Mouse (Mus musculus) embryonic facial prominence, embryonic 14.5 days (tissue): ENCODE data around the gene Cyp3a41b. TPM values are rescaled to one million over a fixed set of nuclear protein-coding genes. Genes with fewer than 3 reads are reported as not detected.
"Not testable (repeated sequence)": the region's sequence is repeated elsewhere in the genome, so short reads cannot be mapped to it uniquely, and the experiment has no call there.

Experiments used
- ATAC-seq: fragments of 200-750 bp; cut with Nextera tagmentation; 2 replicates; pipeline ENCODE4 v1.8.0; 2017; ENCODE audit warnings: low read depth, moderate number of reproducible peaks, moderate TSS enrichment
- DNase-seq: peaks from one replicate; pipeline ENCODE4 v3.0.0-alpha.2; 2015; ENCODE audit warnings: low spot score
- H3K27ac ChIP-seq: fragments of 300-500 bp; sonication (generic); replicated peaks from 2 replicates; pipeline ENCODE4 v1.5.1; 2014; ENCODE audit warnings: low read depth, mild to moderate bottlenecking, low read length, moderate library complexity
- H3K27me3 ChIP-seq: fragments of 300-500 bp; sonication (generic); replicated peaks from 2 replicates; pipeline ENCODE4 v1.6.1; 2014; ENCODE audit warnings: low read length; ENCODE audit not compliant: control insufficient read depth, insufficient read depth
- H3K36me3 ChIP-seq: fragments of 300-500 bp; sonication (generic); 2 replicates; pipeline ENCODE4 v1.6.1; 2014; ENCODE audit warnings: low read length, mixed read lengths; ENCODE audit not compliant: control insufficient read depth, insufficient read depth
- H3K4me1 ChIP-seq: fragments of 300-500 bp; sonication (generic); 2 replicates; pipeline ENCODE4 v1.6.1; 2014; ENCODE audit warnings: antibody characterized with exemption, low read length; ENCODE audit not compliant: control insufficient read depth, insufficient read depth
- H3K4me2 ChIP-seq: fragments of 300-500 bp; sonication (generic); 2 replicates; pipeline ENCODE4 v1.6.1; 2014; ENCODE audit warnings: low read depth, mild to moderate bottlenecking, low read length, moderate library complexity, mixed read lengths
- H3K4me3 ChIP-seq: fragments of 300-500 bp; sonication (generic); 2 replicates; pipeline ENCODE4 v1.5.1; 2014; ENCODE audit warnings: low read depth, mild to moderate bottlenecking, low read length
- H3K9ac ChIP-seq: fragments of 300-500 bp; sonication (generic); 2 replicates; pipeline ENCODE4 v1.6.1; 2014; ENCODE audit warnings: low read depth, mild to moderate bottlenecking, low read length, moderate library complexity, mixed read lengths
- H3K9me3 ChIP-seq: fragments of 300-500 bp; sonication (generic); 2 replicates; pipeline ENCODE4 v1.6.1; 2016; ENCODE audit warnings: low read length; ENCODE audit not compliant: control insufficient read depth
- WGBS: fragments of 180-500 bp; shearing (Covaris S2); extraction: QIAGEN DNeasy Blood & Tissue Kit; methylation state at CpG from one replicate; pipeline ENCODE4 v1.1.7; 2014; 5-methylcytosine and 5-hydroxymethylcytosine counted together
- polyA plus RNA-seq: library from polyadenylated mRNA; unstranded; fragments of >200 nt; fragmentation: Nextera tagmentation; extraction: Ambion mirVana; gene quantifications from 2 replicates; pipeline ENCODE4 v1.2.1, GENCODE M21; 2014

Cyp3a41b gene
- not detected in 2 replicates for polyA plus RNA-seq

DNA sequence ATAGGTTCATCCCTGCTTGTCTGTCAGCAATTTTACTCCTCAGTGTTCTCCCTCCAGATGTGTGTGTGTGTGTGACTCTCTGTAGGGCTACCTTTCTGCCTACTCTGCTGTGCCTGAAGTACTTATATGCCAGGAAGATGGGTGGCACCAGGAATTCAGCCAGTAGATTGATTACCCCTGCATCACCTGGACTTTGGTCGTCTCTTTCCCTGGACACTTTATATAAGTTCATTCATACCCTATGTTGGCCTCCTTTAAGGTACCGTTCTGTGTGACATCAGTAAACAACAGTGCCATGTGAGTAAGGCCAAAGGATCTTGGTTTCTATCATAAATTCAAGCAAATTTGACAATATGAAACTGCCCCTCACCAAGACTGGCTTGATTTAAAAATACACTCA lies at the start of gene Cyp3a41b:
Cyp3a41b (minus strand) TSS at position 101 of the 400 bp plus-strand sequence.
- not testable (repeated sequence) for H3K4me3 ChIP-seq, ATAC-seq, DNase-seq, H3K27me3 ChIP-seq, H3K36me3 ChIP-seq, H3K9ac ChIP-seq, H3K9me3 ChIP-seq, H3K4me2 ChIP-seq, H3K27ac ChIP-seq, H3K4me1 ChIP-seq
- 70% methylated on average over 1 of the region's 2 CpGs for WGBS

- peaks cover 52% of the 10 kb centered on the region for H3K9me3 ChIP-seq
- H3K27me3 ChIP-seq = not testable (repeated sequence)
Observed at GRCm38 (mm10) chr5:145632286-145632685, 47.8 kb upstream of the Cyp3a41b start.

GRCm38 (mm10) chr5:145604891-145605290 lies 20.4 kb upstream of the Cyp3a41b start:
- not testable (repeated sequence) for H3K9ac ChIP-seq, H3K4me3 ChIP-seq, DNase-seq, H3K4me1 ChIP-seq, ATAC-seq, H3K4me2 ChIP-seq, H3K27ac ChIP-seq, H3K27me3 ChIP-seq, H3K36me3 ChIP-seq
- WGBS = 56% methylated on average over 1 of the region's 1 CpGs
- H3K9me3 ChIP-seq = peaks cover 13% of the 10 kb centered on the region; the same call in 1 of the 2 replicates

More at GRCm38 (mm10) chr5:145632286-145632685, 47.8 kb upstream of the Cyp3a41b start:
- not testable (repeated sequence) for H3K4me2 ChIP-seq, H3K9ac ChIP-seq, DNase-seq, H3K27ac ChIP-seq, H3K4me1 ChIP-seq, ATAC-seq, H3K36me3 ChIP-seq, H3K4me3 ChIP-seq
- WGBS = 90% methylated on average over 1 of the region's 1 CpGs

- ATAC-seq, H3K4me1 ChIP-seq, DNase-seq, H3K4me3 ChIP-seq, H3K9ac ChIP-seq, H3K36me3 ChIP-seq, H3K4me2 ChIP-seq, H3K27me3 ChIP-seq, H3K27ac ChIP-seq: not testable (repeated sequence)
- 78% methylated on average over 5 of the region's 5 CpGs for WGBS
- H3K9me3 ChIP-seq = peaks cover 10% of the 10 kb centered on the region; the same call in 1 of the 2 replicates
Observed at GRCm38 (mm10) chr5:145597851-145598250, 13.3 kb upstream of the Cyp3a41b start.

- H3K4me3 ChIP-seq, H3K9me3 ChIP-seq, ATAC-seq, H3K4me1 ChIP-seq, H3K4me2 ChIP-seq, H3K36me3 ChIP-seq, DNase-seq, H3K27ac ChIP-seq, H3K27me3 ChIP-seq, H3K9ac ChIP-seq: not testable (repeated sequence)
- 50% methylated on average over 1 of the region's 1 CpGs for WGBS
Observed at GRCm38 (mm10) chr5:145577321-145577720, 7.2 kb downstream of the Cyp3a41b start.

- not testable (repeated sequence) for ATAC-seq, H3K36me3 ChIP-seq, H3K9me3 ChIP-seq, H3K27me3 ChIP-seq, H3K9ac ChIP-seq, DNase-seq, H3K4me2 ChIP-seq, H3K27ac ChIP-seq, H3K4me1 ChIP-seq, H3K4me3 ChIP-seq
- WGBS = 90% methylated on average over 4 of the region's 4 CpGs
Observed at GRCm38 (mm10) chr5:145575660-145576059, 8.9 kb downstream of the Cyp3a41b start.

DNA sequence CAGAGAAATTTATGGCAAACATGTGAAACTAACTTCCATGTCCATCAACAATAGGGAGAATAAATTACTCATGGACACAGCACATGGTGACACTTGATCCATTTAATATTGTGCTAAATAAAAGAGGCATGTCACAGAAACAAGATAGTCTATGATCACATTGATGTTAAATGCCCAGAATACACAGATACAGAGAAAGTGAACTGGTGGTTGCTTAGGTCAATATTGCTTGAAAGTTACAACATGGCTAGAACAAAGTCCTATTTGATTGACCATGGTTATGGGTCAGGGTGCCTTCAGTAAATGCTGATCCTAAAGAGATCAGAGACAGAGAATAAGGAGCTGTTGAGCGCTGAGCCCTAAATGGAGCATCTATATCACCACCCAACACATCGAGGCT lies 12.6 kb downstream of the Cyp3a41b start:
- H3K4me3 ChIP-seq, ATAC-seq, H3K27me3 ChIP-seq, H3K4me2 ChIP-seq, H3K27ac ChIP-seq, H3K36me3 ChIP-seq, H3K9ac ChIP-seq, H3K4me1 ChIP-seq, DNase-seq, H3K9me3 ChIP-seq: not testable (repeated sequence)
- 80% methylated on average over 2 of the region's 2 CpGs for WGBS

Other genes with a start within 250 kb of the Cyp3a41b start
- not detected in 2 replicates for gene Cyp3a57, start 239.5 kb downstream of the Cyp3a41b start, polyA plus RNA-seq
- gene Cyp3a16, start 115.0 kb downstream of the Cyp3a41b start, polyA plus RNA-seq = not detected in 2 replicates
- not detected in 2 replicates for gene Cyp3a41a, start 135.4 kb upstream of the Cyp3a41b start, polyA plus RNA-seq
- not detected in 2 replicates for gene Cyp3a44, start 221.1 kb upstream of the Cyp3a41b start, polyA plus RNA-seq